Mouse (Mus musculus) Patski (cell line): ENCODE results near the gene Zdhhc17. TPM values are rescaled to one million over a fixed set of nuclear protein-coding genes. Genes with fewer than 3 reads are reported as not detected.
A peak's percentile ranks its signal among the peaks of the same experiment; 100 is the strongest.

Experiments
- ATAC-seq: fragments of 100-300 bp; one replicate; pipeline ENCODE4 v1.8.0; 2021
- CTCF ChIA-PET: fragments of 350-600 bp; sonication (Branson Sonifier 250); formaldehyde crosslinking; loops from one replicate; lab custom pipeline; 2022; ENCODE audit warnings: inconsistent platforms; lab: Charles Lee
- POLR2A ChIA-PET: fragments of 350-600 bp; sonication (Branson Sonifier 250); formaldehyde crosslinking; loops from one replicate; lab custom pipeline; 2022; ENCODE audit warnings: antibody characterized with exemption, inconsistent platforms; lab: Charles Lee
- DNase-seq: peaks from one replicate; pipeline ENCODE4 v3.0.0-alpha.2; 2011; ENCODE audit warnings: low read depth, low spot score
- H3K27me3 ChIP-seq: fragments of 371-371 bp; one replicate; pipeline ENCODE4 v1.5.1; 2021
- CTCF ChIP-seq: fragments of 100-300 bp; IDR thresholded peaks from one replicate; pipeline ENCODE4 v1.5.1; 2021
- in situ Hi-C: fragments of 300-500 bp; cut with MboI; formaldehyde crosslinking; loops from 3 replicates; pipeline ENCODE4 v1.11.1; 2018; ENCODE audit warnings: low pct_unique_long_range_greater_than_20kb, mixed read lengths
- polyA plus RNA-seq: library from polyadenylated mRNA; unstranded; gene quantifications from one replicate; pipeline ENCODE4 v1.2.3, GENCODE M21; 2021

Zdhhc17 gene
- polyA plus RNA-seq, 1 experiment from 2014 or later, result 20.6 TPM

DNA sequence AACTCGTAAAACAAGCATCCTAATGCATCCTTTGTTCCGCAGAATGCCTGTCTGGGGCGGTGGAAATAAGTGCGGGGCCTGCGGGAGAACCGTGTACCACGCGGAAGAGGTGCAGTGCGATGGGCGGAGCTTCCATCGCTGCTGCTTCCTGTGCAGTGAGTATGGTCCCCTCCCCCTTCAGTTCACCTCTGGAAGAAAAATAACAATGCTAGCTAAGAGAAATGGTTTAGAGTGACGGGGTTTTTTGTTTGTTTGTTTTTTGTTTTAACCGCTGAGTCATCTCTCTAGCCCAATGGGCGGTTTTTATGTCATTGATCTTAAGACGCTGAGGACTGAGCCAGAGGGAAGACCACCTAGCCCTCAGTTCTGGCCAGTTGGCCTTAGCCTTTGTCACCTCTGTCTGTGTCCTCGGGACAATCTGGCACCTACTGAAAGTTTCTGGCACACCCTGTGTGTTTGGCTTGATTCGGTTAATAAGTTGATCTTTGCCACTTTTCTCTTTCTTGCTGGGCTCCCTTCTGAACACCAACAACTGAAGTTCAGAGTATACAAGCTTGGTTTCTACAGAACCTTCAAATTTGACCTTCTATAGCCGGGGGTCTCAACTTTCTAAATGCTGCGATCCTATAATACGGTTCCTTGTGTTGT is 77.9 kb downstream of the Zdhhc17 start:
- in situ Hi-C loops, result no loop called here
- ATAC-seq, result no peak
- ChIA-PET CTCF (interaction anchor here (1.1 to 1.7 kb wide), 2 partner anchors 10 to 15 kb away, joined by 3 to 7 read pairs; no protein-coding TSS in a partner anchor), POLR2A (no interaction called here)
- no peak for DNase-seq
- H3K27me3 ChIP-seq, result no peaks in the 10 kb centered on the region
- no peak for TF ChIP-seq CTCF

- ATAC-seq (no peak), DNase-seq (no peak)
- no peaks in the 10 kb centered on the region for H3K27me3 ChIP-seq
- ChIA-PET POLR2A (no interaction called here), CTCF (interaction anchor here (1.1 to 1.7 kb wide), 2 partner anchors 11 to 16 kb away, joined by 3 to 7 read pairs; no protein-coding TSS in a partner anchor)
- TF ChIP-seq CTCF, result no peak
- in situ Hi-C loops, result no loop called here
Observed at GRCm38 (mm10) chr10:110931161-110931912, 78.6 kb downstream of the Zdhhc17 start.

- TF ChIP-seq CTCF, result no peak
- CTCF ChIA-PET, result interaction anchor here (1.4 kb wide), 1 partner anchor 103 kb away, joined by 3 read pairs; no protein-coding TSS in a partner anchor
- DNase-seq (no peak), ATAC-seq (no peak)
- in situ Hi-C loops, result no loop called here
- no peaks in the 10 kb centered on the region for H3K27me3 ChIP-seq
- POLR2A ChIA-PET, result no interaction called here
Observed at GRCm38 (mm10) chr10:110929756-110930155, 80.2 kb downstream of the Zdhhc17 start.

GRCm38 (mm10) chr10:110927491-110927890 is 82.4 kb downstream of the Zdhhc17 start:
- ATAC-seq, result peak; percentile 80
- ChIA-PET CTCF (no interaction called here), POLR2A (no interaction called here)
- in situ Hi-C loops, result no loop called here
- TF ChIP-seq CTCF, result no peak
- no peaks in the 10 kb centered on the region for H3K27me3 ChIP-seq
- no peak for DNase-seq

GRCm38 (mm10) chr10:110922612-110923011 is 87.3 kb downstream of the Zdhhc17 start:
- no peaks in the 10 kb centered on the region for H3K27me3 ChIP-seq
- DNase-seq, result no peak
- in situ Hi-C loops, result no loop called here
- ChIA-PET CTCF (no interaction called here), POLR2A (no interaction called here)
- no peak for TF ChIP-seq CTCF
- no peak for ATAC-seq

DNA sequence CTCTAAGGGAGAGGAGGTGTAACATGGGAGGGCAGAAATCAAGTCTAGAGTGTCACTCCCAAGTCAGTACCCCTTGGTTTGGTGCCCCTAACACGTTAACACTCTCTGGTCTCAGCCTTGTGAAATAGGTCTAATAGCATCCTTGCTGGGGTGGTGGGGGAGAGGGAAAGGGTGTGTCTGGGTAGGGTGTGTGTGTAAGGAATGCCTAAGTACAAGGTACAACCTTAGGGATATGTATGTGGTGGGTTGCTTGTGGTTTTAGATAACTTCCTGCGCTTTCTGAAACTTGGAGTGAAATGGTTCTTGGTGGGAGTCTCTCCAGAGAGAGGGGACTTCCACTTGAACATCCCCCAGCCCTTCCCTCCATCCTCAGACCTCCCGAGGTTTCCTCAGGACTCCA is 88.0 kb downstream of the Zdhhc17 start:
- DNase-seq (no peak), ATAC-seq (no peak)
- ChIA-PET CTCF (no interaction called here), POLR2A (no interaction called here)
- no peaks in the 10 kb centered on the region for H3K27me3 ChIP-seq
- TF ChIP-seq CTCF, result no peak
- in situ Hi-C loops, result no loop called here

DNA sequence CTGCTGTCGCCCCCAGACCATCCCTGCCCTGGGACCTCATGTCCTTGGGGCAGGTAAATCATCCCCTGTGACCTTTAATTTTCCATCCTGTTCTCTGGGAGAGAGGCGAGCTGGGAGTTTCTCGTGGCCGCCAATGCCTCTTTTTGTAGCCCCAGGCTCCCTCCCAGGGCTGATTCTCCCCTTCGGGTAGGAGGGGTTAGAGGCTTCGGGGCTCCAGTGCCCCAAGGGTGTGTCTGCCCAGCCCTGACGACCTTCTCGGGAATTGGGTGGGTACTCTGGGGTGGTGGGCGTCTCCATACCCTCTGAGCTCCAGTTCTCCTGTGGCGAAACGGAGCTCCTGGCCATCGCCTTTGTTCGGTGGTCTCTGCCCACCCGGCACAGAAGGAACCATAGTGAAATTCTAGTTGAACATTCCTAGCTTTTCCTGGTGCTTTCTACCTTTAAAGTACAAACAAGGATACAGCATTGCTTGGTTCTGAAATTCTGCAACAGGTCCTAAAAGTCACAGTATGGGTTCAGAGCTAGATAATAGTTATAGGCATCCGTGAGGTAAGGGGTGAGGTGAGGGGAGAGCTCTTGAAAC is 89.5 kb downstream of the Zdhhc17 start:
- ChIA-PET POLR2A (interaction anchor here (1.6 kb wide), 1 partner anchor 28 kb away, joined by 3 read pairs; no protein-coding TSS in a partner anchor), CTCF (interaction anchor here (1.0 kb wide), 1 partner anchor 125 kb away, joined by 3 read pairs; no protein-coding TSS in a partner anchor)
- no peak for TF ChIP-seq CTCF
- no peak for DNase-seq
- no peaks in the 10 kb centered on the region for H3K27me3 ChIP-seq
- peak; percentile 42 for ATAC-seq
- in situ Hi-C loops, result no loop called here

GRCm38 (mm10) chr10:110919531-110920343 is 90.2 kb downstream of the Zdhhc17 start, which contains the start of gene Csrp2:
Gene Csrp2 (plus strand): TSS chr10:110919789.
- no peak for TF ChIP-seq CTCF
- in situ Hi-C loops, result no loop called here
- no peaks in the 10 kb centered on the region for H3K27me3 ChIP-seq
- DNase-seq, result peak; percentile 41
- ATAC-seq, result peak; percentile 97
- ChIA-PET POLR2A (interaction anchor here (0.5 to 1.6 kb wide), 3 partner anchors 28 to 446 kb away, joined by 3 to 5 read pairs (median 3); no protein-coding TSS in a partner anchor), CTCF (interaction anchor here (1.0 kb wide), 1 partner anchor 125 kb away, joined by 3 read pairs; no protein-coding TSS in a partner anchor)

- ChIA-PET POLR2A (interaction anchor here (1.1 kb wide), 1 partner anchor 248 kb away, joined by 3 read pairs; no protein-coding TSS in a partner anchor), CTCF (no interaction called here)
- H3K27me3 ChIP-seq, result no peaks in the 10 kb centered on the region
- no peak for ATAC-seq
- TF ChIP-seq CTCF, result no peak
- in situ Hi-C loops, result no loop called here
- no peak for DNase-seq
Observed at GRCm38 (mm10) chr10:110918414-110919391, 91.2 kb downstream of the Zdhhc17 start.
